Mouse (Mus musculus) bone marrow macrophage, adult 2 months (primary cell): Measurements from ENCODE around the gene Kcnj15. TPM values are rescaled to one million over a fixed set of nuclear protein-coding genes. Genes with fewer than 3 reads are reported as not detected.

Experiments used
- H3K27ac ChIP-seq: 2 replicates; pipeline ENCODE4 v1.5.1; 2012; ENCODE audit warnings: low read depth, low read length; ENCODE audit not compliant: insufficient read depth
- H3K4me1 ChIP-seq: 2 replicates; pipeline ENCODE4 v1.6.1; 2012; ENCODE audit warnings: low read length; ENCODE audit not compliant: control insufficient read depth, insufficient read depth
- H3K4me3 ChIP-seq: 2 replicates; pipeline ENCODE4 v1.5.1; 2012; ENCODE audit warnings: mild to moderate bottlenecking, low read length, moderate library complexity; ENCODE audit not compliant: insufficient read depth
- CTCF ChIP-seq: IDR thresholded peaks from 2 replicates; pipeline ENCODE4 v1.5.1; 2012; ENCODE audit warnings: low read depth, mild to moderate bottlenecking, low read length, moderate library complexity
- POLR2A ChIP-seq: IDR thresholded peaks from 2 replicates; pipeline ENCODE4 v1.6.1; 2012; ENCODE audit warnings: mild to moderate bottlenecking, low read depth, low read length, borderline replicate concordance
- polyA plus RNA-seq: library from polyadenylated mRNA; stranded (reverse); fragments of >200 nt; gene quantifications from 2 replicates; pipeline ENCODE4 v1.2.4, GENCODE M21; 2012; ENCODE audit not compliant: missing spikeins, insufficient read depth, insufficient read length

Kcnj15 gene
- polyA plus RNA-seq, 1 experiment = not detected

- H3K4me1 ChIP-seq = no peaks in the 10 kb centered on the region
- no peak overlapping the region for H3K27ac ChIP-seq
- TF ChIP-seq CTCF = peak; percentile 60
- TF ChIP-seq POLR2A = no peak
- H3K4me3 ChIP-seq = no peak overlapping the region
These were observed 83.8 kb downstream of the Kcnj15 start for GRCm38 (mm10) chr16:95340885-95341791.

- H3K27ac ChIP-seq = no peak overlapping the region
- TF ChIP-seq POLR2A = no peak
- TF ChIP-seq CTCF = no peak
- no peaks in the 10 kb centered on the region for H3K4me1 ChIP-seq
- H3K4me3 ChIP-seq = no peak overlapping the region
These were observed 84.7 kb downstream of the Kcnj15 start for GRCm38 (mm10) chr16:95342030-95342429.

GRCm38 (mm10) chr16:95344961-95345360, 87.6 kb downstream of the Kcnj15 start:
- Histone ChIP-seq H3K4me3 (no peak overlapping the region), H3K27ac (no peak overlapping the region), H3K4me1 (no peaks in the 10 kb centered on the region)
- TF ChIP-seq POLR2A = no peak
- TF ChIP-seq CTCF = no peak

- no peak overlapping the region for H3K4me3 ChIP-seq
- H3K27ac ChIP-seq = no peak overlapping the region
- no peak for TF ChIP-seq POLR2A
- peak; percentile 72 for TF ChIP-seq CTCF
- H3K4me1 ChIP-seq = no peaks in the 10 kb centered on the region
These were observed 88.5 kb downstream of the Kcnj15 start for GRCm38 (mm10) chr16:95345882-95346281.

- TF ChIP-seq POLR2A = no peak
- TF ChIP-seq CTCF = no peak
- no peaks in the 10 kb centered on the region for H3K4me1 ChIP-seq
- no peak overlapping the region for H3K4me3 ChIP-seq
- H3K27ac ChIP-seq = no peak overlapping the region
These were observed 89.8 kb downstream of the Kcnj15 start for GRCm38 (mm10) chr16:95347202-95347601.

- no peak overlapping the region for H3K27ac ChIP-seq
- H3K4me3 ChIP-seq = no peak overlapping the region
- no peaks in the 10 kb centered on the region for H3K4me1 ChIP-seq
- TF ChIP-seq CTCF (no peak), POLR2A (no peak)
These were observed 91.2 kb downstream of the Kcnj15 start for GRCm38 (mm10) chr16:95348555-95348954.

GRCm38 (mm10) chr16:95349344-95349743, 92.0 kb downstream of the Kcnj15 start:
- H3K4me1 ChIP-seq = no peaks in the 10 kb centered on the region
- H3K27ac ChIP-seq = no peak overlapping the region
- TF ChIP-seq POLR2A (no peak), CTCF (no peak)

GRCm38 (mm10) chr16:95349745-95350144, 92.4 kb downstream of the Kcnj15 start:
- no peaks in the 10 kb centered on the region for H3K4me1 ChIP-seq
- H3K27ac ChIP-seq = no peak overlapping the region
- TF ChIP-seq CTCF (no peak), POLR2A (no peak)
- H3K4me3 ChIP-seq = no peak overlapping the region

More at GRCm38 (mm10) chr16:95349344-95349743, 92.0 kb downstream of the Kcnj15 start:
- no peak overlapping the region for H3K4me3 ChIP-seq
